Mouse (Mus musculus) urinary bladder, postnatal 10 days (tissue): ENCODE measurements around the gene Plppr3.

Experiments used
- DNase-seq: peaks from one replicate; pipeline ENCODE4 v3.0.0; 2022; ENCODE audit warnings: low spot score

The Plppr3 gene

GRCm38 (mm10) chr10:79865801-79866295, 8.6 kb downstream of the Plppr3 start:
- no peak for DNase-seq

DNA sequence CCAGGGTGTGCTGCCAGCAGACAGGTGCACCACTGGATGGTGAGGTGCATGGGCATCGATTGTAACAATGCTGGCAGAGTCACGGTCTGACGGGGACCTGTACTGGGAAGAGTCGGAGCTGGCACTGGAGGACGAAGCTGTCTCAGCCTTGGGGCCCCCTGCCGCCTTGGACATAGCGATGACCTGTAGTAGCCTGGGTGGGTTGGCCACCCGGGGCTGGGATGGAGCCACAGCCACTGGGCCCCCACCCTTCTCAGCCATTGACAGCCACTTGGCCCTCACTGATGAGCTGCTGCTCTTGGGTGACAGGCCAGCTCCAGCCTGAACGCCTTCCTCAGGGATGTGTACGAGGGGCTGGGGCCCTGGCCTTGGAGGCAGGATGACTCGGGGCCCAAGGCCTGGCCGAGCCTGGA, 9.2 kb downstream of the Plppr3 start:
- DNase-seq, result no peak

- no peak for DNase-seq
Measured at GRCm38 (mm10) chr10:79864351-79865188, 9.9 kb downstream of the Plppr3 start.

DNA sequence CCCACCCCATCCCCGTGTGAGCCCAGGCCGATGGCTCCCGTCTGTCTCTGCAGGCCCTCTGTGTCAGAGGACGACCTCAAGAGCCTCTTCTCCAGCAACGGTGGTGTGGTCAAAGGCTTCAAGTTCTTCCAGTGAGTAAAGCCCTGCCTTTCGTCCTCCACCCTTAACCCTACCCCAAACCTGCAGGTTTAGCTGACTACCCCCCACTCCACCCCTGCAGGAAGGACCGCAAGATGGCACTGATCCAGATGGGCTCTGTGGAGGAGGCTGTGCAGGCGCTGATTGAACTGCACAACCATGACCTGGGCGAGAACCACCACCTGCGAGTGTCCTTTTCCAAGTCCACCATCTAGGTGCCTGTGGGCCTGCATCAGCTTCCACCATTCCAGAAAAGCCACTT, 11.5 kb downstream of the Plppr3 start:
- no peak for DNase-seq

DNA sequence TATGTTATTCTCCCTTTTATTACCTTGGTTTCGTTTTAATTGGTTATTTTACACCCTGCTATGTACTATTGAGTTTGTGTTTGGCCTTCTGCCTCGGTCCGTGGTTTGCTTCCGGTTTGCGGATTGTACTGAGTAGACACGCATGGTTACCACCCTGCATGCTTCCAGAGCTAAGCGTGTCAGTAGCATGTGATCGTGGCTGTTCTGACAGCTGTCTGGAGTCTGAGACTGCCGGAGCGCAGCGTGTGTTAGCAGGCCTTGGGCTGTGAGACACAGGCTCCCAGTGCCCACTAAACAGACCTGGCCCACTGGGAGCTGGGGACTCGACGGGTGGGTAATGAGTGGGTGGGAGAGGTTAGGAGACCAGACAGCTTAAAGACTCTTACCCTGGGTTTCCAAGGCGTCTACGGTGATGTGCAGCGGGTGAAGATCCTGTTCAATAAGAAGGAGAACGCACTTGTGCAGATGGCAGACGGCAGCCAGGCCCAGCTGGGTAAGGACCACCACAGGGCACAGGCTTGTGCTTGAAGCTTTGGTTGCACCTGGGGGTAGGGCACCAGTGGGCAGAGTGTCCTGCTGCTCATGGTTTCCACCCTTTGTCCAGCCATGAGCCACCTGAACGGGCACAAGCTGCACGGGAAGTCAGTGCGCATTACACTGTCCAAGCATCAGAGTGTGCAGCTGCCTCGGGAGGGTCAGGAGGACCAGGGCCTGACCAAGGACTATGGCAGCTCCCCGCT, 12.2 kb downstream of the Plppr3 start:
- no peak for DNase-seq

DNA sequence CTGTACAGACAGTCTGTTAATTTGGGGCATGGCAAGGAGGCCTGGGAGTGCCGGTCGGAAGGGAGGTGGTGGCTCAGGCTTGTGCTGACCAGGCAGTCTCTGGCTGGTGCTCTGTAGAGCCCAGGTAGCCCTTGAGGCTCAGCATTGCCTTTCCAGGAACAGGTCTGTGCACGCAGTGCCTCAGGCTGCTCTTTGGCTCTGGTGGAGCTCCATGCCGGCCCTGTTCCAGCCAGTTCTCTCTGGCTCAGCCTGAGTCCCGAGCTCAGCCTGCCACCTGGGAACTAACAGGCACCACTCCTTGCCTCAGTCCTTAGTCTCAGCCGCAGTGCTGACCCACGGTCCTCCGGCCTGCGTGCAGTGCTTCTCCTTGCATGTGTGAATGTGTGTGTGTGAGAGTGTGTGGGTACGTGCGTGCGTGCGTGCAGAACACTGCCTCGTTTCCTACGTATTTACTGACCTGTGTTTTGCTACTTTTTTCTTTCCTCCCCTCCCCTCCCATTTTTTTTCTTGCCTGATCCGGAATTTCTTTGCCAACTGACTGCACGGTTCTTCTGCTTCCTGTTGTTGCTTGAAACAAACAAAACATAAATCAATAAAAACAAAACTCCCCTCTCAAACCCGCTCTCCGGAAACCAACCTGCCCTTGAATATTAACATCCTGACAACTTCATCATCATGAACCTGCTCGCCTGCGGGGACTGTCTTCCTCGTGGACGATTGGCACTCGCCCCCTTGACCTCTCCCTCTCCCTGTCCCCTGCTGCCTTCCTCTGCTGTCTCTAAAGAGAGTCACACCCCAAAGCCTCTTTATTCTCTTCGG, 13.0 kb downstream of the Plppr3 start:
- DNase-seq, result no peak

- no peak for DNase-seq
Measured at GRCm38 (mm10) chr10:79860079-79860911, 14.1 kb downstream of the Plppr3 start.

GRCm38 (mm10) chr10:79859116-79859515, 15.3 kb downstream of the Plppr3 start:
- no peak for DNase-seq

DNA sequence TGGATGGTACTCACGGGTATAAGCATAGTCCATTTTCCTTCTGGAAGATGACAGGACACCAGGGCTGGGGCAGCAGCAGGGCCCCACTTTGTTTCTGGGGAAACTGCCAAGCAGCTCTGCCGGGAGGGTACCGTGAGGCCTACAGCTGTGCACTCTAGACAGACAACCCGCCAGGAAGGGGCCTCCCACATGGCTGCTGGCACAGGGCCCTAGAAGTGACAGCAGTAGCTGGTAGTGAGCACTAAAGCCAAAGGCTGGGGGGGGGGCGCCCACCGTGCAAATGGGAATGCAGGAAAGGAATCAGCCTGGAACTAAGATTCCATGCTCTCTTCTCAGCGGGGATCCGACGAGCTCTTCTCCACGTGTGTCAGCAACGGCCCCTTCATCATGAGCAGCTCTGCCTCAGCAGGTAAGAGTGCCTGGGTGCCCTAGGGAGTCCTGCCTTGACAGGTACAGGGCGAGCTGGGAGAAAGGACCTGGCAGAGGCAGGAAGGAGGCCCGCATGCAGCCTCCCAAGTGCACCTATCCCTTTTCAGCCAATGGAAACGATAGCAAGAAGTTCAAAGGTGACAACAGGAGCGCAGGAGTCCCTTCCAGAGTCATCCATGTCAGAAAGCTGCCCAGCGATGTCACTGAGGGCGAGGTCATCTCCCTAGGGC, 15.9 kb downstream of the Plppr3 start:
- no peak for DNase-seq

GRCm38 (mm10) chr10:79857894-79858293, 16.5 kb downstream of the Plppr3 start:
- DNase-seq, result no peak

DNA sequence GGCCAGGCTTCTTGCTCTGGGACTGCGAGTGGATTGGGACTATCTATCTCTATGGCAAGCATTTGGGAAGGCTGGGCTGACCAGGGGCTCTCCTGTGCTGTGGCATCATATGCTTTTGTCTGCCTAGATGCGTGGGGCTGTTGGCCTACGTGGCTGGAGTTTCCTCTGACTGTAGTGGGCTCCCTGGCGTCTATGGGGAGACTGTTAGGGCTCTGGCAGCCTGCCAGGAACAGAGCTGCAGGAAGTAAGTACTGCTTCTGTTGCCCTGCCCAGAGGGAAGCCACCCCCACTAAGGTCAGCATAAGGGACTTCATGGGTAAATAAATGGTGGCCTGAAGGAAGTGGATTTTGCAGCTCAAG, 17.0 kb downstream of the Plppr3 start:
- DNase-seq, result no peak

- DNase-seq, result no peak
Measured at GRCm38 (mm10) chr10:79856704-79857451, 17.6 kb downstream of the Plppr3 start.

- DNase-seq, result no peak
Measured at GRCm38 (mm10) chr10:79856280-79856679, 18.2 kb downstream of the Plppr3 start.

GRCm38 (mm10) chr10:79855558-79856184, 18.8 kb downstream of the Plppr3 start:
- DNase-seq, result no peak

GRCm38 (mm10) chr10:79854801-79855541, 19.5 kb downstream of the Plppr3 start:
- no peak for DNase-seq

DNA sequence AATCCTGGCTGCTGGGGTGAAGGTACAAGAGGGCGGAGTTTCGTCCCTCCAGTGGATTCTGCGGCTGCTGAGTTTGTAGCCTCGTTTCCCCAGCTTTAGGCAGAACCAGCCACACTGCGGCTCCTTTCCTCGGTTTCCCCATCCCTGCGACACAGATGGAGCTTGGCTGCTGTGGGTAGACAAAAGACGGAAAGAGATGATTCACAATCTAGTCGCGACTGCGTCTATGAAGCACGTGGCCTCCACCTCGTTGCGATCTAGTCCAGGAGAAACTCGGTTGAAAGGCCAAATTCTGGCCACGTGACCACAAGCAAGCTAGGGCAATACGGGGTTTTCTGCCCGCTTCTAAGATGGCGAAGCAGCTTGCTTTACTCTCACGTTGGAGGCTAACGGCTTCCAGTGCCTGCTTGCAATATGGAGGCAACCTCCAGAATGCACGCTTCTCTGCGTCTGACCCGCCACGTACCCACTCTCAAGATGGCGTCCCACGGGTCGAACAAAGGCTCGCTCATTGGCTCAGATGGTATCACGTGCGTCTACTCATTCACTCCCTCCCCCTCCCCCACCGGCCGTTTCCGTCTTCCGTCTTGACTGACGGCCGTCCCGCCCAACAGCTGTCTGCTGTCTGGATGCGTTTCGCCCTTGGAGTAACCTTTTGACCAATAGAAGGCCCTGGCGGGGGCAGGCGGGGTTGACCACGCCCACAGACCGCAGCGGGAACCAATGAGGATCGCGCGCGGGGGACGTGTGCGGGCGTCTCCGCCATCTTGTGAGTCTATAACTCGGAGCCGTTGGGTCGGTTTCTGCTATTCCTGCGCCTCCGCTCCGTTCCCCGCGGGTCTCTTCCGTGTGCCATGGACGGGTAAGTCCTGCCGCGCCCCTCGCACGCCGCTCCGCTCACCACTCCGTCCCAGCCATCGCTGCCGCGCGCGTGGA, 20.3 kb downstream of the Plppr3 start, which contains the start of gene Ptbp1:
Gene Ptbp1 (plus strand): TSS at position 568 of the 936 bp plus-strand sequence.
- DNase-seq, result peak; percentile 96

DNA sequence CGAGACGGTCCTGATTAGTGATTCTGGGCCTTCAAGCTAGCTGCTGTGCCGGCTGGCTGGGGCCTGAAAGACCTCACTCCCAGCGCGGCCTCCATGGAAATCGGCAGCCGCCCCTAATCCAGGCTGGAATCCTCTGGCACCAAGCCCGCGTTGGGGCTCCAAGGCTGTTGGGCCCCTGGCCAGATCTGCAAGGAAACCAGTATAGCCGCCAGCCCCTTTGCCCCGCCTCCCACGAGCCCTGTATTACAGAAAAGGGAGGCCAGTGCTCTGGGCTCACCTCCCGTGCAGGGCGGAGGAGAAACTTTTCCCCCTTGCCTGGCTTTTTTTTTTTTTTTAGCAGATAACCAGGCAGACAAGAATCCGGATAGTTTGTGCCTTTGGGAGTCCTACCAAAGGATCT, 21.0 kb downstream of the Plppr3 start:
- DNase-seq, result peak; percentile 94

DNA sequence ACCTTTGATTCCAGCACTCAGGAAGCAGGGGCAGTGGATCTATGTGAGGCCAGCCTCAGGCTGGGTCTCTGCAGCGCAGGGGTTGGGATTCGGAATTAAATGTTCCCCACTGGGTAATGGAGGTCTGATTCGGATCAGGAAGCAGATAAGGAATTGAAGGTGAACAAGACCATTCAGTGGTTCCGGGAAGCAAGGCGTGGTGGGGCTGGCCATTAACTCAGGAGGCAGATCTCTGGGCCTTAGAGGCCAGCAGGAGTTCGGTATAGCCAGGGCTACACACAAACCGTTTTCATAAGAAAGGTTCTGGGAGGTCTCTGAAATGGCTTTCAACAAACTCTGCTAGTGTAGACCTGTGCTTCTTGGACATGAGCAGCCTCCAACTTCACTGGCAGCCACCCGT, 21.6 kb downstream of the Plppr3 start:
- DNase-seq, result no peak
